Mouse (Mus musculus) thymus, postnatal 25 days (tissue): Measurements from ENCODE around the gene Bcat2.
A peak's percentile ranks its signal among the peaks of the same experiment; 100 is the strongest.

ENCODE experiments used
- DNase-seq: peaks from one replicate; pipeline ENCODE4 v3.0.0; 2022

Gene Bcat2

DNA sequence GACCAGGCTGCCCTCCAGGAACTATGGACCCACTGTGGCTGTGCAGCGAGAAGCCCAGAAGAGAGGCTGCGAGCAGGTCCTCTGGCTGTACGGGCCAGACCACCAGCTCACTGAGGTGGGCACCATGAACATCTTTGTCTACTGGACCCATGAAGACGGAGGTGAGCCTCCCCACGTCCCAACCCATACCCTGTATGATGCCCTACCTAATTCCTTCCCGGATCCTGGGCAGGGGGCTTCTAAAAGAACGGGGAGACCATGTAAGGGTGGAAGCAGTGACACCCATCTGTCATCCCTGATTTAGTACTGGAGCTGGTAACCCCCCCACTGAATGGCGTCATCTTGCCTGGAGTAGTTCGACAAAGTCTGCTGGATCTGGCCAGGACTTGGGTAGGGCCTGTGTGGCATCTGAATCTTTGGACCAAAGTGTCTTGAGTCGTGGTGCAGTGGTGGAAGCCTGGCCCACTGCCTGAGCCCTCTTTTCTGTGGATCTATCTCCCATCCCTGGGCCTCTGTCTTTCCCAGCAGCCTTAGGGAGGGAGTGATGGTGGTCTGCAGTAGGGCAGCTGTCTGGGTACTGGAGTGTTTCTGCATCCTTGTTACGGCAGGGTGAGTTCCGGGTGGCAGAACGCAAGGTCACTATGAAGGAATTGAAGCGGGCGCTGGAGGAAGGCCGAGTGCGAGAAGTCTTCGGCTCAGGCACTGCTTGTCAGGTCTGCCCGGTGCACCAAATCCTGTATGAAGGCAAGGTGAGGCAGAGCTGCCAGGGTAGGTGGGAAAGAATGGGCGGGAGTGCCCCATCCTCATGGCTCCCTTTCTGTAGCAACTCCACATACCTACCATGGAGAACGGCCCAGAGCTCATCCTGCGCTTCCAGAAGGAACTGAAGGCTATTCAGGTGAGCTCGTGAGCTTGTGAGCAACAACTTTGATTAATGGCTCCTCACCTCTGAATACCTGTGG lies 18.0 kb downstream of the Bcat2 start:
- no peak for DNase-seq

DNA sequence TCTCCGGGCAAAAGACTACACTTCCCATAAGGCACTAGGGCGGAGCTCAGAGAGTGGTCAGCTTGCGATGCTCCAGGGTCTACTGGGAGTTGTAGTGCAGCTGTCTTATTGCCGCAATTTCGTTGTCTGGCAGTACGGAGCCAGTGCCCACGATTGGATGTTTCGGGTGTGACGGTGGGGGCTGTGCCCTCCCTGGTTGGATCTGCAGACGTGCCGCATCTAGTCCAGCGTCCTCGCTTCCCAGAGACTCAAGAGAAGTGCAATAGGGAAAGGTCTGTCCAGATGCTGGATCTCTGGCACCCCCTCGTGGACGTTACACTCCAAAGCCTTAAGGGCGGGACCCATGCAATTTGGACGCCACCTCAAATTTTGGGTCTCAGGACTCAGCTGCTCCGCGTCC lies 19.2 kb downstream of the Bcat2 start:
- DNase-seq = peak; percentile 81

GRCm38 (mm10) chr7:45589898-45590297 lies 19.9 kb downstream of the Bcat2 start:
- no peak for DNase-seq

GRCm38 (mm10) chr7:45590874-45591273 lies 20.9 kb downstream of the Bcat2 start:
- DNase-seq = no peak

DNA sequence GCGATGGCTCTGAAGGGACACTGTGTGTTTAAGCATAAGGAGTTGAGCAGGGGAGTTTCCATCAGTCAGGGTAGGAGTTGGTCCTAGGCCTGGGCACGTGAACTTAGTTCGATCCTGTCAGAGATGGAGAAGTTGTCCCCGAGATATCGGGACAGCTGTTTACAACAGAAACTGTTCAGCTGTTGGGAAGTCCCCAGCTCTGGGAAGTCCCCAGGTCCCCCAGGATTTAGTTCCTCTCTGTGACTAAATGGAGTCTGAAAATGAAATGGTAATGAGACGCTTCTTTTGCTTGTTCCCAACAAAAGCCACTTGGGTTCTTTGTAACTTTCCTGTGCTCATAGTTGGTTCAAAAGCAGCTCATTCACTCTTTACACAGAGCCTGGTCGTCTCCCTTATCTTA lies 21.9 kb downstream of the Bcat2 start:
- DNase-seq = no peak

GRCm38 (mm10) chr7:45593118-45593815 lies 23.3 kb downstream of the Bcat2 start:
- DNase-seq = peak; percentile 76

- no peak for DNase-seq
These were observed 25.2 kb downstream of the Bcat2 start for GRCm38 (mm10) chr7:45595176-45595575.

DNA sequence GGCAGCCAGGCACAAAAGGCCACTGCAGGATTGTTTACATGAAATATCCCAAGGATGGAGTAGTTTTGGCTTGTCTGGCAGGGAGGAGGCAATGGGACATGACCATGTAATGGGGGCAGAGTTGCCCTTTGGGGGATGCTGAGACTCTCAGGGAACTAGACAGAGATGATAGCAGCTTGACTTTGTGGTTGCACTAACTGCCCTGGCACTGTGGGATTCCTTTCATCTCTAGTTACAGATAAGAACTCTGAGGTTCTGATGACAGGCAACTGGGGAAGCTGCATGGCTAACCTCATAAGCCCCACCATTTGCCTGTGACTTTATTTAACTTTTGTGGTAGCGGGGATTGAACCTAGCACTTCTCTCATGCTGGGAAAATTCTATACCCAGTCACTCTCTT lies 26.2 kb downstream of the Bcat2 start:
- no peak for DNase-seq

DNA sequence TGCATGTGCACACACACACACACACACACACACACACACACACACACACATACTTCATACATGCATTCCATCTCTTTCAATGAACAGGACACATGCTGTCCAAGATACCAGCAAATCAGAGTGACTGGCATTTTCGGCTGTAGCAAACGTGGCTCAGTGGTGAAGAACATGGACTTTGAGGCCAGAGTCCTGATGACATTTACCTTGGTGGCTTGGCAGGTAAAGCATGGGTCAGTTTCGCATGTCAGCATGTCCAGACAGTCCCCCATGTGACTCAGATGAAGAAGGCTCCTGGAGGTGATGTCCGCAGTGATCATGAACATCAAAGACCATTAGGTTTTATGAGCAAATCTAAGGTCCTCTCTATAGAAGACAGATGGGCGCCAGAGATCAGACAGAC lies 27.1 kb downstream of the Bcat2 start:
- DNase-seq = no peak

DNA sequence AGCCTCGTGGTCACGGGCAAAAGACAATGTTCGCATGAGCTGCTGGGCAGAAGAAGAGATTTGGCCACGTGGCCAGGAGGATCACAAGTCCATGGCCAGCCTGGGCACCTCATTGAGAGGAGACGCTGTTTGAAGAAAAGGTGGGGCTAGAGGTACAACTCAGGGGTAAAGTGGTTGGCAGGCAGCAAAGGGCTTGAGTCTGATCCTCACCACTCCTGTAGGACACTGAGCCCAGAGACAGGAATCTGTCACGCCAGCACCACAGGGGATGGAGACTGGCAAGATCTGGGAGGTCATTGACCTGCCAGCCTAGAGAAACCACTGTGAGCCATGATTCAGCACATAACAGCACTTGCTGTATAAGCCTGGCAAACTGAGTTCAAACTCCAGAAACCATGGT lies 27.6 kb downstream of the Bcat2 start:
- no peak for DNase-seq

- DNase-seq = peak; percentile 77
These were observed 29.3 kb downstream of the Bcat2 start for GRCm38 (mm10) chr7:45598960-45599879.

GRCm38 (mm10) chr7:45605704-45606289 lies 35.8 kb downstream of the Bcat2 start:
- no peak for DNase-seq

- no peak for DNase-seq
These were observed 39.6 kb downstream of the Bcat2 start for GRCm38 (mm10) chr7:45609511-45609910.

- no peak for DNase-seq
These were observed 46.3 kb downstream of the Bcat2 start for GRCm38 (mm10) chr7:45616277-45616676.

GRCm38 (mm10) chr7:45617042-45617695 lies 47.2 kb downstream of the Bcat2 start, which contains the start of gene Fut1:
Fut1 (plus strand) TSS chr7:45617289.
- no peak for DNase-seq

- DNase-seq = no peak
These were observed 48.4 kb downstream of the Bcat2 start for GRCm38 (mm10) chr7:45618316-45618715.

DNA sequence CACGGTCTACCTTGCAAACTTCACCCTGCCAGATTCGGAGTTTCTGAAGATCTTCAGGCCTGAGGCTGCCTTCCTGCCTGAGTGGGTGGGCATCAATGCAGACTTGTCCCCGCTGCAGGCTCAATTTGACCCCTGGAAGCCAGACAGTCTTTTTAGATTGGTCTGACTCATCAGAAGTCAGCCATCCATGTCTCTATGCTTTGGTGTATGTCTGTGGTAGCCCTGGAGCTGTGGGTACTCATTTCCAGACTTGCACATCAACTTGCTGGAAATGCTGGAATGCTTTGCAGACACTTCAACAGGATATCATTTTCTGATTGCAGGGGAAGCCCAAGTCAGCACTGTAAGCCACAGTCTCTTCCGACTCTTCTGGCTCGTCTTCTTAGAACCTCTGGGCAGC lies 49.6 kb downstream of the Bcat2 start:
- no peak for DNase-seq

GRCm38 (mm10) chr7:45621443-45621842 lies 51.5 kb downstream of the Bcat2 start, which contains the start of gene Izumo1:
Izumo1 (plus strand) TSS chr7:45621811.
- no peak for DNase-seq

DNA sequence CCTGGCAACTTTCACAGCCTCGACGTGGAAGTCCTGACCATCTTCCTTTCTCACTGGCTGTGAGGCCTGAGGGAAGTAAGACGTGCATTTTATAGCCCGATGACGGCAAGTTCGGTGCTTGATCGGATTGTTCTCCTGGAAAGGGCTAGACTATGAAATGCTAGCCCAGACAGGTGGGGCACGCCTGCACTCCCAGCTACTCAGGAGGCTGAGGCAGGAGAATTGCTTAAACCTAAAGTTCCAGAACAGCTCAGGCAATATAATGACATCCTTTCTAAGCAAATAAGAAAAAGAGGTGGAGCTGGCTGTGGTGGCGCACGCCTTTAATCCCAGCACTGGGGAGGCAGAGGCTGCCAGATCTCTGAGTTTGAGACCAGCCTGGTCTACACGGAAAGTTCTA lies 53.6 kb downstream of the Bcat2 start:
- DNase-seq = no peak

DNA sequence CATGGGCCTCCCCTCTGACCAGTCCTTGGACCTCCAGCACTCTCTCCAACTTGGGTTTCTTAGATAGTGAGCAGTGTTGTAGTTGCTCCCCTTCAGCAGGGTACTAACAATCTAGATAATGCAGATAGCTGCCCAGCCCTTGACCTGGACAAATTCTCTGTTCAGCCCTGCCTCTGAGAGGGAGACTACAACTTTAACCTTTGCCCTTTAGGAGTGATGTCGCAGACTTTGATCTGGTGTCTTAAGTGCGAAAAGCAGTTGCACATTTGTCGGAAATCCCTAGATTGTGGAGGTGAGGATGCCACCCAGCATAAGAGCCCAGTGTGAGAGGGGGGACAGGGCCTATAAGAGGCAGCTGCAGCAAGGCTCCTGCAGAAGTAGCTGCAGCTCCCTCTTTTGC lies 54.8 kb downstream of the Bcat2 start:
- DNase-seq = no peak

DNA sequence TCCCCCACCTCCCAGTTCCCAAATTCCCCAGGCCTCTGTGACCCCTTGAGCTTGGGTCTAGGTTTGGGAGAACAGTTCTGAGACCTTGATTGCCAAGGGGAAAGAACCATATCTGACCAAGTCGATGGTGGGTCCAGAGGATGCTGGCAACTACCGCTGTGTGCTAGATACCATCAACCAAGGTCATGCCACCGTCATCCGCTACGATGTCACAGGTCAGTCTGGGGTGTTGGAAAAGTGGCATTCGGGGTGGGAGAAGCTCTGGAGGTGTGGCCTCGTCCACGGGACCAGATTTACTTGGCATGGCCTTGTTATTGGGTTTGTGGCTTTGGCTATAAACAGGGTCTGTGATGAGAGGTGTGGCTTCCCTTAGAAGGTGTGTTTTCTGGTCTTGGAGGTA lies 55.5 kb downstream of the Bcat2 start:
- no peak for DNase-seq

- no peak for DNase-seq
These were observed 56.7 kb downstream of the Bcat2 start for GRCm38 (mm10) chr7:45626571-45627076.
